Mouse (Mus musculus) adrenal gland, adult 10 weeks (tissue): Measurements from ENCODE around the gene Abca17. TPM values are rescaled to one million over a fixed set of nuclear protein-coding genes. Genes with fewer than 3 reads are reported as not detected.

ENCODE experiments used
- polyA plus RNA-seq: library from polyadenylated mRNA; stranded (reverse); fragments of 350-450 nt; fragmentation: Illumina TruSeq; extraction: RNeasy Lipid Tissue Mini Kit (QIAGEN cat#74804); gene quantifications from one replicate; pipeline ENCODE4 v1.2.3, GENCODE M21; 2014; ENCODE audit warnings: low read depth, low replicate concordance

The Abca17 gene
- not detected for polyA plus RNA-seq

DNA sequence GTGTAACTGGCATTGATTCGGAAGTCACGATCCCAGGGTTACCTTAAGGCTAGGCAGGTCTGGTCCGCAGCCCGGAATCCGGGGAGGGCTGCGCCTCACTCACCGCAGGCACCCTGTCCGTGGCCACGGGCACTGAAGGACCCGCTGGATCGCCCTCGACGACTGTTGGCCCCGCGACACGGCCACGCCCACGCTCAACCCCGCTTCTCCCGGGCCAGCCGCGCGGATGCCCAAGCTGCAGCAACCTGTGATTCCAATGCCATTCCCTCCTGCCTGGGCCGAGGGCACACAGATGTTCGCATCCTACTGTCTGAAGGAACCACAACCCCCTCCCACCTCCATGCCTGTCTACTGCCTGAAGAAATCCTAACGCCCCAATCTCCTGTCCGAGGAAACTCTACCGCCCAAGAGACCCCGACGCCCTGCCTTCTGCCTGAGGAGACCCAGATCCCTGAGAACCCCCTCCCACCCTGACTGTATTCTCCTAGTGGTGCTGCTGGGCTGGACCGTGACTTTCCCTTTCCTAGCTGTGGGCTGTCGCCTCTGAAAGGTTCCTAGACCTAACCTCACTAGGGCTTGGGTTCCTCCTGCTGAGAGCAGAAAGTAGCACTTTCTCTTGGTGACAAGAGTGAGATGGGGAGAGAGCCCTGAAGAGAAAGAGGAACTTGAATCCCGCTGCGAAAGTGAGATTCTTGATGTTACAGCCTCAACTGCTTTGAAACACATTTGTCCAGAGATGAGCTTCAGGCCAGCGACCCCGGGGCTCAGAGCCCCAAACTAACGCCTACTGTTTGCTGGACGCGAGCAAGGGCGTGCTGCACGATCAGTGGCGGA, at the start of gene Abca17:
Gene Abca17, minus strand, starts transcription at position 143 of the 834 bp plus-strand sequence.

DNA sequence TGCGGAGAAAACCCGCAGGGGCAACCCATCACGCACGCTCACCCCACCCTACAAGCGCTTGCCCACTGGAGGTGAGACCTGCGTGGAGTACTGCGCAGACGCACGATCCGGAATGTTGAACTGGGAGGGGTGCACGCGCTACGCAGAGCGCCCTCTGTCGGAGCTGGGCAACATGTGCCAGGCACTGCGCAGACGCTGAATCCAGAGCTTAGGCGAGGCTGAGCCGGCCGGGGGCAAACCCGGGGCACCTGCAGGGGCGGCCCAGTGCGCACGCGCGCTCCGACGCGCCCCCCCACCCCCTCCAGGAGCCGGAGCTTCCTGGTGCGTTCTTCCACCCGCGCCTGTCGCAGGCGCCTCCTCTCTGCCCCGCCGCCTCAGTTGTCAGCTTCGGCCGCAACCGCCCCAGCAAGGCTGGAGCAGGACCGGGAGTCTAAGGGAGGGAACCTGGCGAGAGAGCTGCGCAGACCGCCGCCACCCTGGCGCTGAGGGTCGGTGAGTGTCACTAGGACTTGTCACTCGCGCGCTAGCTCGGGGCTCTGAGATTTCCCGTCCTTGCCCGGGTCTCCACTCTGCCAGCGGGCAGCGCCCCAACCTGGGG, 991 bp upstream of the Abca17 start, which contains the start of gene Abca3:
Gene Abca3, plus strand, starts transcription at position 191 of the 598 bp plus-strand sequence.

DNA sequence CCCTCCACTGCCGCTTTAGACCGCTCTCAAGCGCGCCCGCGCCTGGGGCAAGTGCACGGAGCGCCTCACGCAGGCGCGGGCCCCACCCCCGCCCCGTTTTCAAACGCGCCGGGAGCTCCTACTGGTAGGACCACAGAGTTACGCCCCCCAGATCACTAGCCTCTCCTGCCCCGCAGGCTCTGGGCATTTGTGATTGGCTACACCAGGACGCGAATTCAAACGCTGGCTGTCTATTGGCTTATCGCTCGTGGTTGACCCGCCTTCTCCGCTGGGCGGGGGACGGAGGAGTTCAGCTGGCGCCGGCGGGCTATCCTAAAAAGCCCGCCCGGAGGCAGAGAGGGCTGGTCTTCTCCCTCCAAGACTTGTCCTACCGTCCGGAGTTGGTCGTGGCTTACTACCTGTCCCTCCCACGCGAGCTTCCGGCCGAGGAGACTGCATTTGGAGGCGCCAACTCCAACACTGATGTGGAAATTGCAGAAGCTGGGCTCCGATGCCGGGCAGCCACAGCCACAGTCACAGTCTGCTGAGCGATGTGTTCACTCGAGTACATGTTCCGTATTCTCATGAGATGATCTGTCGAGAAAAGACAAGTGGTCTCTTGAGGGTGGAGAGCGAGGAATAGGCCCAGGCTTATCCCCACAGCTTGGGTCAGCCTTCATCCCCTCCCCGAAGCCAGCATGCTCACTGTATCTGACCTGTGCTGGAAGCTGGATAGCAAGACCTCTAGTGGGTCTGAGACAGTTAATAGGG, 99.4 kb downstream of the Abca17 start, which contains the start of gene Ccnf:
Gene Ccnf, minus strand, starts transcription at position 165 of the 750 bp plus-strand sequence.

GRCm38 (mm10) chr17:24220435-24221411, 130.1 kb downstream of the Abca17 start, which contains the start of gene Tedc2:
TSS of gene Tedc2 (minus strand) at chr17:24220851.

Other genes starting within 250 kb of the Abca17 start
- 57.8 TPM for gene Pdpk1, start 200.1 kb downstream of the Abca17 start, polyA plus RNA-seq
- not detected for gene Amdhd2, start 187.3 kb downstream of the Abca17 start, polyA plus RNA-seq
- 78.0 TPM for gene Atp6v0c, start 181.4 kb downstream of the Abca17 start, polyA plus RNA-seq
- gene Tbc1d24, start 145.5 kb downstream of the Abca17 start, polyA plus RNA-seq = 15.3 TPM
- gene Ntn3, start 141.5 kb downstream of the Abca17 start, polyA plus RNA-seq = 0.35 TPM
- 4.6 TPM for gene Tedc2, start 130.2 kb downstream of the Abca17 start, polyA plus RNA-seq
- 0.58 TPM for gene Ccnf, start 99.6 kb downstream of the Abca17 start, polyA plus RNA-seq
- 2.9 TPM for gene Abca3, start 882 bp upstream of the Abca17 start, polyA plus RNA-seq
- 41.9 TPM for gene Rnps1, start 63.5 kb upstream of the Abca17 start, polyA plus RNA-seq
- gene Eci1, start 75.6 kb upstream of the Abca17 start, polyA plus RNA-seq = 42.5 TPM
- gene Dnase1l2, start 92.0 kb upstream of the Abca17 start, polyA plus RNA-seq = not detected
- 0.52 TPM for gene E4f1, start 119.2 kb upstream of the Abca17 start, polyA plus RNA-seq
- gene Pgp, start 119.3 kb upstream of the Abca17 start, polyA plus RNA-seq = 79.8 TPM
- not detected for gene Bricd5, start 122.8 kb upstream of the Abca17 start, polyA plus RNA-seq
- gene Mlst8, start 128.0 kb upstream of the Abca17 start, polyA plus RNA-seq = 5.9 TPM
- gene Caskin1, start 137.5 kb upstream of the Abca17 start, polyA plus RNA-seq = 1.6 TPM
- gene Traf7, start 176.9 kb upstream of the Abca17 start, polyA plus RNA-seq = 8.4 TPM
- not detected for gene Rab26, start 183.1 kb upstream of the Abca17 start, polyA plus RNA-seq
- 10.1 TPM for gene Pkd1, start 198.8 kb upstream of the Abca17 start, polyA plus RNA-seq